Mouse (Mus musculus): Measurements from ENCODE around the gene Gm31571. TPM values are rescaled to one million over a fixed set of nuclear protein-coding genes. Genes with fewer than 3 reads are reported as not detected.
"Not testable (repeated sequence)": the region's sequence is repeated elsewhere in the genome, so short reads cannot be mapped to it uniquely, and the experiment has no call there.

The Gm31571 gene
- not detected in 2 replicates for polyA plus RNA-seq (2016; fragmentation: Nextera tagmentation; extraction: Ambion mirVana)

DNA sequence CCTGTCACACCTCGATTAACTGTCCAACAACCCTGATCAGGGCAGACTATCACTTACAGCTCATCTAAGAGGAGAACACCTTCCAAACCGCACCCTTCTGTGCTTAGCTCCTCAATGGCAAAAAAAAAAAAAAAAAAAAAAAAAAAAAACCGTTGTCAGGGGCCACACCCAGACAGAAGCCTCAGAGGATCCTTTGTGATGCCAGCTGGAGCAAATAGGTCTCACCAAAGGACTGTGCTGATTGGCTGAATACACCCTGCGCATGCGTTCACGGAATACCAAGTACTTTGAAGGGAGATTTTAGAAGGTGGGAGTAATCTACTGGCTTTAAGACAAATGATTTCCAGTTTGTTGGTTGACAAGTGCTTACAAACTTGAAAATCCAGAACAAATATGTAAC is at the start of gene Gm31571:
TSS of gene Gm31571 (minus strand) at position 101 of the 400 bp plus-strand sequence.
- not testable (repeated sequence) for H3K27ac ChIP-seq; H3K36me3 ChIP-seq; H3K9me3 ChIP-seq; H3K4me1 ChIP-seq (replicated peaks); H3K9ac ChIP-seq (replicated peaks); H3K4me3 ChIP-seq (replicated peaks); H3K4me2 ChIP-seq; ATAC-seq (ENCODE audit: insufficient number of reproducible peaks, insufficient read depth, low FRiP score, low TSS enrichment, low read depth); H3K27me3 ChIP-seq
- WGBS = no CpG with 5 or more reads among the region's 6 CpGs
